Mouse (Mus musculus) hindlimb bud, embryonic 11.5 days (tissue): ENCODE measurements at regions not wholly inside any gene's neighbourhood (a gene's known extent, or its start where the extent isn't known, plus 50 kb on each side); places are given as distances from the start of the nearest gene placed in this dataset.
A peak's percentile ranks its signal among the peaks of the same experiment; 100 is the strongest.

Experiments
- DNase-seq: peaks from one replicate; pipeline ENCODE4 v3.0.0-alpha.2; 2012; ENCODE audit warnings: low read depth, low spot score; ENCODE audit errors: extremely low spot score

DNA sequence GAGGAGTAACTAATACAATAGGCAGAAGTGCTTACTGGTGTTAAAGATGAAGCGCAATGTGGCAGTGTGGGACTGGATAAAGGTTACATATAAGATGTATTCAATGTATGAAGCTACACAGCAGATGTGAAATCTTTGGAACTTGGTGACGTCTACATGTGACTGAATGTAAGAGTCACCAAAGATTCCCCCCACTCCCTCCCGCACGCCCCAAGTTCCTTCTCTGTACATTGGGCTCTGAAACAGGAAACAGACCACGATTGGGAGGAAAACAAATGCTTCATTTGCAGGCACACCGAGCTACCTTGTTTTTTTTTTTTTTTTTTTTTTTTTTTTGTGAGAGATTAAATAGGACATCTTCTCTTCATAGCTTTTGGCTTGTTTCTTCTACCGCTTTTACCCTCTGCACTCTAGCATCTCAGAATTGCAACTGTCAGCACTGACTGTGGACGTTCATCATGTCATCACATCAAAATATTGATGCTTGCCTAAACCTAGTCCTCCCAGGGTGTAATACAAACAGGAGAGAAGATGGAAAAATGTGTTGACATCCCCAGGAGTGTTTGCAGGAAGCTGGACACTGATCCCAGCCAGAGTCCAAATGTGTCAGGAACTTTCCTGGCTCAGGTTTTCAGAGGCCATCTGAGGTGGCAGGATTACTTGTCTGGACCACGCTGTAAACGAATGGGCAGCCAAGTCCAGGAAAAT is 208.0 kb upstream of the Ccdc122 start:
- no peak for DNase-seq

DNA sequence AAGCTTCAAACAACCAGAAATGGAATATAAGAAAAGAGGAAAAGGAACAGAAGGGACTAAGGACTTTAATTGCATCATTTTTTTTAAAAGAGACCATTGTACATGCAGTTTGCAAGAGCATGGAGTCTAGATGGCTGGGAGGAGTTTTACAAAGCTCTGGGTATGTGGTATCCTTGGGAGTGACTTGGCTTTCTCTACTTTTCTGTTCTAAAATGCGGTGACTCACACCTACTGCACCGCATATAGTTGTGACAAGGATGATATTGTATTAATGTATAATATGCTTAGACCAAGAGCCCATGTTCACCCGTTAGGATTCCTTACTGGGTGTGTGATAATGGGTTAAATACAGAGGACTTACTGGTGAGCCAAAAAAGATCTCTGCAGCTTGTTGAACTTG is 212.5 kb upstream of the Ccdc122 start:
- DNase-seq = no peak

DNA sequence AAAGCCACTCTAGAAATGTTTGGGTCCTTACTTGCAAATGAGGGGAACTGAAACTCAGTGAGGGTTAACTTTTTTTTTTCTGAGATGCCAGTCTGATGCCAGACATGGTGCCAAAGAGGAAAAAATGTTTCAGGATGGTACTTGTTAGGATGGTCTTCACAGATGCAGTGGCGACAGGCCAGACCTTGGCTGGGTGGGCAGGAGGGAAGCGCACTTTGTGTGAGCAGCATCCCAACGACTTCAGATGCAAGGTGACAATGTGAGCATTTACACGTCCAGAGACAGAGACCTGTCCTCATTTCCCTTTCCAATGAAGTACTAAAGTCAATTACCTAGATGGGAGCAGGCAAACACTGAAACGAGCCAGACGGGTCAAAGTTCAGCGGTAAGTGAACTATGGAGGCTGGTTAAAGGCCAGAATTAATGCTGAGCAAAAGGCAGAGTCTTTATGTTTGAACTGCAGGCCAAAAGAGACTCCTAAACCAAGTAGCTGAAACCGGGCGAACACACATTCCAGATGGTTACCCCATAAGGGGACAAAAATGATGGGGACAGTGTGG is 213.7 kb upstream of the Ccdc122 start:
- DNase-seq = no peak

DNA sequence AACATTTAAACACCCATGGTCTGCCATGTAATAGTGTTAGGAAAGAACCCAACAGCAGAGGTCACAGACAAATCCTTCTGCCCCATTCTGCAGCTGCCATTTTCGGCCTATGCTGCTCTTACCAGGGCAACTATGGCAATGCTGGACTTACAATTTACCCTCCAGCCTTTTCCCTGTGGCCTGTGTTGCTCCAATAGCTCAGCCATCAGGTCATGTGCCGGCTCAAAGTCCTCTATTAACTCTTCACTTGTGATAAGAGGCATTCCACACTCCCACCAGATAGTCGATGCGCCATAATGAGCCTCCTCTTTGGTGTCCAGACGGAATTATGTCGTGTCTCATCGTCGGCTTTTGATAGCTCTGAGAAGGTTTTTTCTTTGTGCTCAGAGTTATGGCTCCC is 214.7 kb upstream of the Ccdc122 start:
- no peak for DNase-seq

DNA sequence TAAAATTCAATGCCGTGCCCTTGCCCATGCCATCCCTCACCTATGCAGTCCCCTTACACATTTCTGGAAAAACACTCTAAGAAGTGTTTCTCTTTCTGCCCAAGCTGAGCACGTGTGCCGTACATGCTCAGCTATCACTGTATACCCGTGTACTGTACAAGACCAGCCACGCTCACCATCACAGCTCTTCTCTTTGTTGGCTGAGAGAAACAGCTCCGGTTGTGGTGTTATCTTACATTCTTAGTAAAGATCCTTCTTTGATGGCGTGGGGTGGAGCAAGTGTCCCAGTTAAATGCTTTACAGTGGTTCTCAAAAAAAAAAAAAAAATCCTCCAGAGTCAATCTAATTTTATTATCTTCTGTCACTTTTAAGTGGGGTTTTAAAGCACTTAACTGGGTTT is 215.1 kb upstream of the Ccdc122 start:
- no peak for DNase-seq

DNA sequence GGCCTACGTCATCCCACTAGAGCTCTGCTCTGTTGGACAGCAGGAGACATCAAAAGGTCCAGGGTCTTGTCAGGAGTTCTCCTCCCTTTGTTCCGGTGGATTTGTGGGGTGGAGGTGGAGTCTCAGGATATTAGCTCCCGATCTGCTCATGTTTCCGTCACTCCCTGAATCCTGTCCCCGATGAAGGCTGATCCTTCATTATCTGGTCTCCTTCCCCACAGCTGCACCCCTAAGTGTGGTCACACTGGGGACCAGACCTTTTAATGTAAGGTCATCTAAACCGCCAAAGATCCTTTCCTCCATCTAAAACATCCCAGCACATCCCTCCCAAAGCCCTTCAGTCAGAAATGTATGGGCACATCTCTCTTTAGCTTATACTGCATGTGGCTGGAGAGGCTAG is 215.6 kb upstream of the Ccdc122 start:
- DNase-seq = no peak

DNA sequence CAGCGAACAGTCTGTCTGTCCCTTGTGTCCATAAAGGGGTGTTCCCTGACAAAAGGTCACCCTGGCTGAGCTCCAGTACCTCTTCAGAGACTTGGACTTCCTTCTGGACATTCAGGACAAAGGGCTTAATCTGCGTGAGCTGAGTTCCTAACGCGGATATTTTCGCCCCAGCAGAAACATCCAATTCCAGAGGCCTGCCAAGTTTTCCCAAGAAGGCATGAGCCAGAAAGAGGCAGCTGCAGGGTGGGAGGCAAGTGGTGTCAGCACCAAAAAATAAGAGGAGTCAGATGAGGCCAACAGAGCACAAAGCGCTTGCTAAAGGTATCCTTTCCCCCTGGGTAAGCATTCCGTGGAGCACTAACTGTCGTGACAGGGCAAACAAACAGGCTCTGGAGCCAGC is 216.9 kb upstream of the Ccdc122 start:
- no peak for DNase-seq

DNA sequence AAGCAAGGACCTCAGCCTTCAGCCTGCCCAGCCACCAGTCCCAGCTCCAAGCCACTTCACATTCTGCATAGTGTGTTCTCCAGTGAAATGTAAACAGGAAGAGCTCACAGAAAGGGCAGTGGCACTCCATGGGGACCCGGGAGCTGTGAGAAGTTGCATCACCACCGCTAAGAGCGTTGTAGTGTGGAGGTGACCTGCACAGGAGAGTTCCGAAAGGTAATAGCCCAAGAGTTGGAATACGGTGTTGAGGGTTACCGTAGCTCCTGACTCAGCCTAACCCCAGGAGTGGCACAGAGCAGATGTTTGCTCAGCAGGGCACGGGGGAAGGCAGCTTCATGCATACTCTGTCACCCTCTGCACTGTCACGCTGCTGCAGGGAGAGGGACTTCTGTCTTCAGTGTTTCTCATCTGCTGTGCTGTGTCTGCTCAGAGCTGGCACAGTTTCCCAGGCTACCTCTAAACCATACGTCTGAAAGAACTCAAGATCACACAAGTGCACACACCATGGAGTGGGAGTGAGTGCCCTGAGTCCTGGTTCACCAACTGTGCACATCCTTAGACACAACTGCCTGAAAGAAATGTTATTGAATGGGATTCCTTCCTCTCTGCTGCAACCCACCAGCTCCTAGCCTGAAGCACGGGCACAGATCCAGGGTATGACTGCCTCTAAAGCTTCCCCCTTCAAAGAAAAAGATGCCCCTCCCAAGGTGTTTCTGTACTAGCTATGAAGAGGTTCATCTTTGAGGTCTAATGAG is 218.1 kb upstream of the Ccdc122 start:
- DNase-seq = no peak

DNA sequence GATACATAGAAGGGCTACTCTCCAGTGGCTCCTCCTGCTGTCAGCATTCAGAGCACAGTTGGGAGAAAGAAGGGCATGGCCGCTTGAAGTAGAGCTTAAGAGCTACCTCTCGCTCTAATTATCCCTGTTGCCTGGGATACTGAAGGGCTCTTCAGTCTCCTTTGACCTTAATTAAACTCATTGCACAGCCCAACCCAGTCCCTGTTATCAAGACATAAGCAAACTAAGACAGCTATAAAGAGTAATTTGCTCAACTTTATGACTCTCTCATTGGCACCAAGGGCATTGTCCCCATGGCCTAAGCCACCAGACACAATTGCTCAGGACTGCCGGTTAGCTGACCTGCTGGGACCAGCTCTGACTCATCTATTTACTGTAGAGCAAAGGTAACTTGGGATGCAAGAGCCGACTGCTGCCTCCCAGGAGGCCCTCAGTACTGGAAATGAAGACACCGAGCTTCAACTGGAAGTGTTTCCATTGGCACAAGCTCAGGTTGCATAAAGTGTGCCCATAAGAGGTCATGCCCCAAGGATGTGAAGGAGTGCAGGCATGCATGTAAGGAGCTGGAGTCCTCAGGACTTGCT is 219.3 kb upstream of the Ccdc122 start:
- no peak for DNase-seq

DNA sequence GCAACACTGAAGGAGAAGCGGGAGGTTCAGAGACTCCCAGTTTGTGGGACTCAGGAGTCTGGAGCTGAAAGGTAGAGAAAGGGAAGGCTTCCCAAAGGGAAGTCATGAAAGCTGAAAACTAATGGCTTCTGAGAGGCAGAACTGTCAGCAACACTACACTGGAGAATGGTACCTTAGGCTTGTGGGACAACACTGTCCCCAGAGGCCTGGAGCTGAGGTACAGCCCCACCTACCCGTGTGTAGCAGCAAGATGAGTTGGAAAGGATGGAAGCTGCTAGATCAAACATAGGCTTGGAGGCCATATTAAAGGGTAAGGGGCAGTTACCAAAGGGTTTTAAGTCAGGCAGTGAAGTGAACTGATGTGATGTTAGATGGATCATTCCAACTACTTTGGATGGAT is 219.9 kb upstream of the Ccdc122 start:
- no peak for DNase-seq

DNA sequence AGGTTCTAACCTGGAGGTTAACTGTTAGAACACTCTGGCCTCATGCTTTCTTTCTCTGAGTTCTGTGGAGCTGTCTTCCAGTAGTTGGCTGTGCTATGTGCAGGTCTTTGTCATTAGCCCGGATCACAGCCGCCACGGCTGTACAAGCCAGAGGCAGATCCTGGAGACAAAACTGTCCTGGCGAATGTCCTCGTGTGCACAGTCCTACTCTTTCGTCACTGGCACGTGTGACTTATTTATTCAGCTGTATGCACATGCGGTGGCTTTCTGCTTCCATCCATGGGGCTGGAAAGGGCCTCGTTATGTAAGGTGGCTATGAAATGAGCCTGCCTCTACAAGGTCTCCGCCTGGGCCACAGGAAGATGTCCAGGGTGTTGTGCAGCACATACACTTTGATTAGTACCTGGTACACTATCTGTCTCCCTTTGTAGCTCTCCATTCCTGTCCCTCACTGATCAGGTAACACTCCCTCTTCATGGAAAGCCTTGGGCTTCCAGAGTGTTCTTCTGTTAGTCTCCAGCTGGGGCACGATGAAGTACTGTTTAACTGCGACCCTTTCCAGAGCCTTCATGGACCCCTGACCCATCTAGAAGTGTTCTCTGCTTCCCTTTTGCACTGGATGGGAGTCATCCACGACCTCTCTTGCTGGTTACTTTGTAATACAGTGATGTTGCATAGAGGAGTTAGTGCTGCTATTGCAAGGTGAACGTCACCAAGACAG is 224.3 kb upstream of the Ccdc122 start:
- DNase-seq = no peak

DNA sequence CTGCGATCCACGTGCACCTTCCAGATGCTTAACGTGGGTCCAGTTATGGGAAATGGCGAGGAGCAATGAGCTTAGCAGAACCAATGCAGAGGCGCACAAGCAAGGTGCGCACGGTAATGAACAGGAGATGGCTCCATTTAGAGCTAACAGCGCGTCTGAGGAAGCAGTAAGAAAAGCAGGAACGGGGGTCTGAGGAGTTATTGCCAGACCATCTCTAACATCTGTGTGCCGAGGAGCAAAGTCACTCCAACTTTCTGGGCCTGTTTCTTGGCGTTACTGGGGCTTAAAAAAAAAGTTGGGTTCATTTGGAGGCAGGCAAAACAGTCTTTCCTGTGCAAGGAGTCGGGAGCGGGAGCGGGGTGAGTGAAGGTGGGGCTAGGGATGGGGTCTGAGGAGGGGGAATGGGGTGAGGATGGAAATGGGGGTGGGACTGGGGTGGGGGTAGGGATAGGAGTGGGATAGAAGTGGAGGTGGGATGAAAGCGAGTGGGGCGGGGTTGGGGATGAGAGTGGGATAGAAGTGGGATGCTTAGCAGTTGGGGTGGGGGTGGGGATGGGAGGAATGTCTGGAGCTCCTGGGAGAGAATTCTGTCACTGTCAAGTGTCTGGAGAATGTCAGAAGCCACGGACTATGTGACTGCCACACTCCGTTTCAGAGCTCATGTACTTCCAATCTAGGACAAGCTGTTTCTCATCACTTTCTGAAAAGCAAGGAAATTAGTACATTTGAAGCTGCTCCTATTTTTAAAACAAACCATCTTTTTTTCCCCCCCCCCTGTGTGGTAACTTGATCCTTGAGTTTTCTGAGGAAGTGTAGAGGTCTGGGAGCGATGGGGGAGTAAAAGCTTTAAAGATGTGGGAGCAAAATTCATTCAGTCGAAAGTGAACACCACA is 225.6 kb upstream of the Ccdc122 start:
- DNase-seq = peak; percentile 52

DNA sequence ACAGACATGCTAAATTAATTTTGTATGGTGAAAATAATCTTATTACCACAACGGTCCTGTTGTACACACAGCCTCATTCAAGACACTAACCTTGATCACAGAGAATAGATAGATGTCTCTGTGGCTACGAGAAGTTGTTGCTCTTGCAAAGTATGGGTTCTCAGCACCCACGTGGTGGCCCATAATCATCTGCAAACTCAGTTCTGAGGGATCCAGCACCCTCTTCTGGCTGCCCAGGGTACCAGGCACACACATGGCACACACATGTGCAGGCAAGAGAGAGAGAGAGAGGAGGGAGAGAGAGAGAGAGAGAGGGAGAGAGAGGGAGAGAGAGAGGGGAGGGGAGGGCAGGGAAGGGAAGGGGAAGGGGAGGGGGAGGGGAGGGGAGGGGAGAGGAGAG is 226.5 kb upstream of the Ccdc122 start:
- DNase-seq = no peak

DNA sequence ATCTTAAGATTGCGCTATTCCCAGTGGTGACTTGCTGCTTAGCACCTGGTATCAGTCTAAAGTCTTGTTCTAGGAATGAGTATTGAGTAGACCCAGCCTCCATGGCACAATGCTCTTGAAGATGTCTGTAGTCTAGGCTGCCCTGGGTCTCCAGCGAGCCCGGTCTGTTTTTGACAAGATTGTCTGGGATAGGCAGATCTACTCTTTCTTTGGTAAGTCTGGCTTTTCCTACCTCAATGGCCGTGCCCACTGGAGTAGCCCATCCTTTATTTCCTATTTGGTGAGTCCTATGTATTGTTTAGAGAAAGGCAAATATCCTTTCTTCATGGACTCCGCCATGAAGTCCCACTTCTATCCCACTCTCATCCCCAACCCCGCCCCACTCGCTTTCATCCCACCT is 227.2 kb upstream of the Ccdc122 start:
- no peak for DNase-seq

DNA sequence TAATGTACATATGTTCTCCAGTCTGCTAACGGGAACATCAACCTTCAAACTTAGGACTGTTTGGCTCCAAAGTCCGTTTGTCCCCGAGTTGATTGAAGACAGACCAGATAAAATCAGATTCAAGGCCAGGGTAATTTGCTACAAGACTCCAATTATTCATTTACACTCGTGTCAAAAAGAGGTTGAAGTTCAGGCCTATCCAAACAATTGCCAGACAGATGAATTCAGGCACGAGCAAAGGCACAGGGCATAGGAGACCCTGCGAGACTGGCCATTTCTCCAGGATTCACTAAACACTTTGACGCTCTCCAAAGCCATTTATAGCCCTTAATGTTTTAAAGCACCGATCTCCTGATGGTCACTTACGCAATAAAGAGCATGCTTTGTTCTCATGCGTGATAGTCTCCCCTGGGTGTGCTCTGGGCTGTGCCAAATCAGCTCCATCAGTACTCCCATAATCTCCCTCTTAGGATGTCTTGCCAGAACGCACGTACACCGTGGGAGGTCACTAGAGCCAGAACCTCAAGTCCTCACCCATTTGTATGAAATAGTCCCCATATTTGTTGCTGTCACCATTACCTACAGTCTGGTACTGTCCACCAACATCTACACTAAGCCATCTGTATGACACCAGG is 231.3 kb upstream of the Ccdc122 start:
- DNase-seq = no peak

DNA sequence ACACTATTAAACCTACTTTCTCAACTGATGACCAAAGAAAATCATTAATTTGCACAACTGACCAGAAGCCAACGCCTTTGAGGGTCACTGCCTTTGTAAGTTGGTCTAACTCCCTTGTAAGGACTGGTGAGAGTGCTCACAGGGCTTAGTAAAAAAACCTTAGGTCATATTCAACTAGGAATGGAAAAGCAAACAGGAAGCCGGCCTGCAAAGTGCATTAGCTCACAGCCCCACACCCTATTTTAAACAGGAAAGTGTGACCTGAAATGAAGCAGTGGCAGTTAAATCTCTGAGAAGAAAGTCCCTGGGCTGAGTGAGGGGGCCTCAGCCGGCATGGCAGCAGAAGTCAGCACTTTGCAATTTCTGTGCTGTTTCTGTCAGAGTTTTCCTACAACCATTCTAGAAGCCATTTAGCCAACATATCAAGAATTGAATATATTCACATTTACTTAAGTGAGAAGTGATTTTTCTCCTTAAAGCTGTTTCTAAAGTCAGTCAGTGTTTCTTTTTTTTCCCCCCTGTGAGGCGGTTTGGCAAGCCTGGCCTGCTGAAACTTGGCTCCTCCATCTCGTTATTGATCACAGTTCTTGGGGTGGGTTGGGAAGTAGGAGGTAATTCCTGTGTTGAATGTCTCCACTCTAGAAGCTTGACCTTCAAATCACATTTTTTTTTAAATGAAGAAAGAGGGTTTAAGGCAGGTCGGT is 232.0 kb upstream of the Ccdc122 start:
- DNase-seq = no peak

DNA sequence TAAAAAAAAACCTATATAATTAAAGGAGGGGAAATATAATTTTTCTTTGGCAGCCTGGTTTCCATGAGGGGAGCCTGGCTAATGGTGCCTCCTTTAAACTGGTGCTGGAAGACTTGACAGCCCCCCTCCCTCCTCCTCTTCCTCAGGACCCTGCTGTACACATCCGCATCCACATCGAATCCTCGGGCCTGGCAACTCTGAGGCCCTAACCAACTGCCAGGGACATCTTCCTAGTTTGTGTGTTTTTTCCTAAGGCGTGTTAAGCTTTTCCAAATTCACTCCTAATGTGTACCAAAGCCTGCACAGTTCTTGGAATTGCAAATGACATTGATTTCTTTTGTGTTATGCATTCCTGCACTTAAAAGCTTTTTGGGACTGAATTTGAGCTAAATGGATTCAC is 236.4 kb upstream of the Ccdc122 start:
- no peak for DNase-seq

DNA sequence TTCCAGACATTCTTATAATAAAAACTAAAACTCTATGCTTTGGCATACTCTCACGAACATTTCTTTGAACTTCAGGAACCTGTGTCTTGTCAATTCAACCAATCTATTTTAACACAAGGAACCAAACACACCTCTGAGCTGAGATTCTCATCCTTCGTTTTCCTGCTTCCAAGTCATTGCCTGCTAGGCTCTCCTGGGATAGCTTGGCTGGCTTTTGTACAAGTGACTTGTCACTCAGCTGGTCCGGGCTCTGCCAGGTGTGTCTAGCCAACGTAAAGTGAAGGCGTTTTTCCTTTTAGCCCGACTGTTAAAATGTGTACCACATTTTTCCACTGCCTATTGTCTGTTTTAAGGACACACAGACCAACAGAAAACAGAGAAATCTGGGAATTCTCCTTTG is 236.8 kb upstream of the Ccdc122 start:
- DNase-seq = no peak

DNA sequence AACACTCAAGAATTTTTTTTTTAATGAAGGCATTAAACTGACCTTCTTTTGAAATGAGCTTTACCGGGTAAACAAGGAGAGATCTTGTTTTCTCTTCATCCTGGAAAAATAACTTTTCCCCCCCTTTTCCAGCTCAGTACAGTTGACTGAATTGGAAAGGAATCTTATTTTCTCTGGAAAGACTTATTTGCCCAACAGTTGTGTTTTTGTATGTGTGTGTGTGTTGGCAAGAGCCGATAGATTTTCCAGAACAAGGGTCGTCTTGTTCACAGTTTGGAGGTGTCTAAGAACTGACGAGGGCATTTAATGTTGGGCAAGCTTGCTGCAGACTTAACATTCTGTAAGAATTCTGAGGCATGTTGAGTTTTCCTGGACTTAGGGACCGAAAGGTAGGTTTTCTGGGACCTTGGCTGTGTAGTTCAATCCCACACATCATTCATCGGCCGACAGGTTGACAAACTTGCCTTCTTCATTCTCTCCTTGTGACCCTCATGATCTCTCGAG is 237.6 kb upstream of the Ccdc122 start:
- DNase-seq = no peak
